Mouse (Mus musculus): Measurements from ENCODE around the gene Slx4. TPM values are rescaled to one million over a fixed set of nuclear protein-coding genes. Genes with fewer than 3 reads are reported as not detected.
"Not testable (repeated sequence)": the region's sequence is repeated elsewhere in the genome, so short reads cannot be mapped to it uniquely, and the experiment has no call there.

Slx4 gene
- polyA plus RNA-seq, 1 experiment from 2014 or later, result 26.4 TPM

DNA sequence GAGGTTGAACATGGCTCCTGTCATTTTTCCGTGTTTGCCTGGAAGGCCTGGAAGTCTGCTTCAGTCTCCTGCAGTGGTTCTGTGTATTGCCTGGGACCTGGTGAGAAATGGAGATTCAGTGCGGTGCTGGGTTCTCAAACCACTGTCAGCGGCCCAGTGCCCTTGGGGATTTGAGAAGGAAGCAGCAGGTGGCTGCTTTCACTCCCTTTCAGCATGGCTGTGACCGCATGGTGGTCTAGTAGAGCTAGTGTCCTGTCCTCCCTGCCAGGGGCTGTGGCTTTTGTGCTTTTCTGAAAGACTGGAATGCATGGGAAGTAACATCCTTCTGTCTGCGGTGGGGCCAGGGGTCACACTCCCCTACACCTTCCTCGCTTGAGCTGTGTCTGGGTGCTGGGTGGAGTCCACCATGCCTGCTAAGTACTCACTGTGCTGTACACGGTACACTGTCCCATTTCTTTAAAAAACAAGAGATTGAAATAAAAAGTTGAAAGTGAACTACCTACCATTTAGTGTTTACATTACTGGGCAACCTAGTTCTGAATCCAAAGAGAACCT, 20.3 kb downstream of the Slx4 start:
- no peak for DNase-seq (ENCODE audit: low spot score)
- Histone ChIP-seq H3K4me3 (no peak overlapping the region), H3K27me3 (replicated peaks; ENCODE audit: low read depth, poor library complexity, severe bottlenecking) (no peaks in the 10 kb centered on the region), H3K36me3 (replicated peaks) (peaks cover 100% of the 10 kb centered on the region), H3K9me3 (no peaks in the 10 kb centered on the region), H3K4me1 (no peaks in the 10 kb centered on the region), H3K27ac (replicated peaks) (no peak overlapping the region)
- WGBS, result 66% methylated on average over 7 of the region's 7 CpGs

DNA sequence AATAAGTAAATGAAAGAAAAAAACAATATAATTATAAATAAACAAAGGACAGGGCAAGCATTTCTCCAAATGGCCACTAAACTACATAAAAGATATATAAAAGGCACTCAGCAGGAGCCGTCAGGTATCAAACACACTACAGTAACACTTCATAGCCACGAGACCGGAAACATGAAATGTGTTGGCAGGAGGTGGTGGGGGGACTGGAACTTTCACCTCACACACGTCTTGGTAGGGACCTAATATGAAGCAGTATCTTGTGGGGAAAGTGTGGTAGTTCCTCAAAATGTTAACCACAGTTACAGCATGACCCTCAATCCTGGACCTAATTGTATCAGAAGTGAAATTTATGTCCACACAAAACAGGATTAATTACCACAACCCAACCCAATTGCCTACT, 21.4 kb downstream of the Slx4 start:
- H3K27me3 ChIP-seq (replicated peaks; ENCODE audit: low read depth, poor library complexity, severe bottlenecking), result no peaks in the 10 kb centered on the region
- no peak overlapping the region for H3K27ac ChIP-seq (replicated peaks)
- 93% methylated on average over 4 of the region's 4 CpGs for WGBS
- no peak overlapping the region for H3K4me3 ChIP-seq
- peaks cover 98% of the 10 kb centered on the region for H3K36me3 ChIP-seq (replicated peaks)
- no peaks in the 10 kb centered on the region for H3K9me3 ChIP-seq
- H3K4me1 ChIP-seq, result peaks cover 3% of the 10 kb centered on the region
- DNase-seq (ENCODE audit: low spot score), result no peak

DNA sequence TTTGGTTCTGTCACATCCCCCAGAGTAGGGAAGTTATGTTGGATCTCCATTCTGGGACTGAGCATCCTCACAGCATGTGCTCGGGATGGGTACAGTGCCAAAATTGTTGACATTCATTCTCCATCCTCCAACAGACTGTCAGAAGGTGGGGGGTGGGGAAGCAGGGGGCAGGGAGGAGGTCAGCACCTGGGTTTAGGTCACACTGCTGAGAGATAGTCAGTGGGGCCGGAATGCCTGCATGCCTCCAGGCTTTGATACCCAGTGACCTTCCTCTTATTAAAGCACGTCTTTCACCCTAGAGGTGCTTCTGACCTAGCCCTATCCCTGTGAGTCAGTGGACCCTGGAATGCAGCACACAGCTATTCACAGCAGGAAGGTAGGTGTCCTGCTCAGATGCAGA, 26.9 kb downstream of the Slx4 start:
- H3K4me3 ChIP-seq, result no peak overlapping the region
- no peaks in the 10 kb centered on the region for H3K9me3 ChIP-seq
- H3K27ac ChIP-seq (replicated peaks), result no peak overlapping the region
- no peak for DNase-seq (ENCODE audit: low spot score)
- peaks cover 44% of the 10 kb centered on the region for H3K36me3 ChIP-seq (replicated peaks)
- no peaks in the 10 kb centered on the region for H3K27me3 ChIP-seq (replicated peaks; ENCODE audit: low read depth, poor library complexity, severe bottlenecking)
- H3K4me1 ChIP-seq, result peaks cover 19% of the 10 kb centered on the region
- 32% methylated on average over 3 of the region's 3 CpGs for WGBS

DNA sequence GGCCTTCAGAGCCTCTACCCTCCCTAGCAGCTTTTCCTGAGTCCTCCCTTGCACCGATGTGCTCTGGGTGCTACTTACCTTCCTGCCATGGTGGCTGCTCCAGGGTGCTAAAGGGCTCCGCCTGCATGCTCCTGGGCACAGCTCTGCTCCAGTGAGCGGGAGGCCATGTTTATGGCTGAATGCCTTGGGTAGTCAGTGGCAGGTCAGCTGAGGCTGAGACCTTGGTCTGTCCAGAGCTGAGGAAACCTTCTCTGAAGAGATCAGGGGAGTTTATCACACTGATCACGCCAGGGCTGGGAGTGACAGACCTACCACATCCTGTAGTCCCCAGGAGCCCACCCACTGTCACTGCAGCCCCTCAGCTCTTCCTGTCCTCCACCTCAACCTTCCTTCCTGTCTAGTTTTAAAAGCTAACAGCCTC, 27.3 kb downstream of the Slx4 start, which contains the start of gene Nlrc3:
Nlrc3 (minus strand) TSS at position 382 of the 421 bp plus-strand sequence.
- peaks cover 19% of the 10 kb centered on the region for H3K4me1 ChIP-seq
- peak within 1 kb of the TSS; percentile 24; the same call in 1 of the 2 replicates for H3K27ac ChIP-seq (replicated peaks)
- no peak within 1 kb of the TSS; the same call in 1 of the 2 replicates for H3K4me3 ChIP-seq
- no peaks in the 10 kb centered on the region for H3K9me3 ChIP-seq
- H3K36me3 ChIP-seq (replicated peaks), result peaks cover 39% of the 10 kb centered on the region
- H3K27me3 ChIP-seq (replicated peaks; ENCODE audit: low read depth, poor library complexity, severe bottlenecking), result no peaks in the 10 kb centered on the region
- WGBS, result 58% methylated on average over 4 of the region's 4 CpGs
- no peak for DNase-seq (ENCODE audit: low spot score)

DNA sequence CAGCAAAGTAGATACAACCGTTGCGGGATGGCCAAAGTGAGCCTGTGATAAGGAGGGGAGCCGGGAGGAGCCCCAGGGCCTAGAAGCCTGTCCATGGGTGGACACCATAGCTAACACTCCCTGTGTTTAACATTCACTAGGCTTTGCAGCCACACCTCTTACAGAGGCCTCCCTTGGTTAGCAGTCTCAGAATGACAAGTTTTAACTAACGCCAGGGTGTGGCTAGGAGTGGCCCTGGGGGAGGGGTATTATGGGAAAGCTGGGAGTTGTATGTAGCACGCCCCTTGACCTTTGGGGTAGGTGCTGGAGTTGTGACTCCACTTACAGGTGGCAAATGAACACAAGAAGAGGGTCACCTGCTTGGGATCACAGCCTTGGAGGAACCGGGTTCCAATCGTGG, 27.9 kb downstream of the Slx4 start:
- WGBS, result 86% methylated on average over 7 of the region's 7 CpGs
- Histone ChIP-seq H3K27ac (replicated peaks) (no peak overlapping the region), H3K36me3 (replicated peaks) (peaks cover 33% of the 10 kb centered on the region), H3K27me3 (replicated peaks; ENCODE audit: low read depth, poor library complexity, severe bottlenecking) (no peaks in the 10 kb centered on the region), H3K4me1 (peaks cover 19% of the 10 kb centered on the region), H3K4me3 (no peak overlapping the region), H3K9me3 (no peaks in the 10 kb centered on the region)
- DNase-seq (ENCODE audit: low spot score), result no peak

DNA sequence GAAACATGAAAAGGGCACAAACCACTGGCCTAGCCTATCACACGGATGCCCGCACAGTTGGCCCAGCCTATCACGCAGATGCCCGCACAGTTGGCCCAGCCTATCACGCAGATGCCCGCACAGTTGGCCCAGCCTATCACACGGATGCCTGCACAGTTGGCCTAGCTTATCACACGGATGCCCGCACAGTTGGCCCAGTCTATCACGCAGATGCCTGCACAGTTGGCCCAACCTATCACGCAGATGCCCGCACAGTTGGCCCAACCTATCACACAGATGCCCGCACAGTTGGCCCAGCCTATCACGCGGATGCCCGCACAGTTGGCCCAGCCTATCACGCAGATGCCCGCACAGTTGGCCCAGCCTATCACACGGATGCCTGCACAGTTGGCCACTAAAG, 29.1 kb downstream of the Slx4 start:
- H3K9me3 ChIP-seq; H3K27ac ChIP-seq (replicated peaks); H3K27me3 ChIP-seq (replicated peaks; ENCODE audit: low read depth, poor library complexity, severe bottlenecking); DNase-seq (ENCODE audit: low spot score); H3K4me3 ChIP-seq: not testable (repeated sequence)
- peaks cover 21% of the 10 kb centered on the region for H3K36me3 ChIP-seq (replicated peaks)
- WGBS, result 91% methylated on average over 19 of the region's 19 CpGs
- H3K4me1 ChIP-seq, result peaks cover 19% of the 10 kb centered on the region

DNA sequence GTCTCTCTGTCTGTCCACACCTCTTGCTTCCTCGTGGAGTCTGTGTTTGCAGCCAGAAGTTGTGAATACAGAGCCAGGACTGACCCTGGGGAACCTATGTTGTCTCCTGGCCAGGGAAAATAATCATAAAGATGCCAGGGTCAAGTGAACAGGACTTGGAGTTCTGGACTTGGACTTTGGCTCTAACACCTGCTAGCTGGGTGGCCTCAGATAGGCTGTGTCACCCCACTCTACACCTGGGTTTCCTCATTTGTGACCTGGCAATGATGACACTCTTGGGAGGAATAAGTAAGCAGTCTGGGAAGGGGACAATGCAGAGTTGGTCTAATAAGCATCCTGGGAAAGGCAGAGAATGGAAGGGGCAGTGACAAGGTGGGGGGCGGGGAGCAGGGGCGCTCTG, 38.0 kb downstream of the Slx4 start:
- Histone ChIP-seq H3K27ac (replicated peaks) (no peak overlapping the region), H3K4me3 (no peak overlapping the region), H3K9me3 (no peaks in the 10 kb centered on the region), H3K27me3 (replicated peaks; ENCODE audit: low read depth, poor library complexity, severe bottlenecking) (no peaks in the 10 kb centered on the region), H3K4me1 (no peaks in the 10 kb centered on the region), H3K36me3 (replicated peaks) (no peaks in the 10 kb centered on the region)
- no peak for DNase-seq (ENCODE audit: low spot score)
- WGBS, result 78% methylated on average over 3 of the region's 3 CpGs

DNA sequence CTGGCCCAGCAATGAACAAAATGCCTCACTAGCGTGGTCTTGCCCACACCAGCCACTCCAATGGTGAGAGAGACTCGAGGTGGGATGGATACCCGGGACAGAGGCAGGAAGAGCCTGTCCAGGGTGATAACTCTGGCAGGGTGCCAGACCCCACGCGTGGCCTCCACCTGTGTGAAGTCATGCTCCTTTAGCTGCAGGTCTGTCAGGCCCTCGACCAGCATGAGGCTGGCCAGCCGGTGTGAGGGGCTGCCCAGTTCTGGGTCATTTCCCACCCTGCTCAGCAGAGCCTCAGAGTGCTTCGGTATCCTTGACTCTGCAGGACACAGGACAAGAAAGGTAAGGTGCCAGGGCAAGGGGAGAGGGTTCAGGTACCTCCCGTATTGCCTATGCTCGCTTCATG, 38.6 kb downstream of the Slx4 start:
- no peak for DNase-seq (ENCODE audit: low spot score)
- 83% methylated on average over 10 of the region's 10 CpGs for WGBS
- H3K36me3 ChIP-seq (replicated peaks), result no peaks in the 10 kb centered on the region
- H3K4me1 ChIP-seq, result no peaks in the 10 kb centered on the region
- H3K4me3 ChIP-seq, result no peak overlapping the region
- H3K27me3 ChIP-seq (replicated peaks; ENCODE audit: low read depth, poor library complexity, severe bottlenecking), result no peaks in the 10 kb centered on the region
- H3K9me3 ChIP-seq, result no peaks in the 10 kb centered on the region
- H3K27ac ChIP-seq (replicated peaks), result no peak overlapping the region

DNA sequence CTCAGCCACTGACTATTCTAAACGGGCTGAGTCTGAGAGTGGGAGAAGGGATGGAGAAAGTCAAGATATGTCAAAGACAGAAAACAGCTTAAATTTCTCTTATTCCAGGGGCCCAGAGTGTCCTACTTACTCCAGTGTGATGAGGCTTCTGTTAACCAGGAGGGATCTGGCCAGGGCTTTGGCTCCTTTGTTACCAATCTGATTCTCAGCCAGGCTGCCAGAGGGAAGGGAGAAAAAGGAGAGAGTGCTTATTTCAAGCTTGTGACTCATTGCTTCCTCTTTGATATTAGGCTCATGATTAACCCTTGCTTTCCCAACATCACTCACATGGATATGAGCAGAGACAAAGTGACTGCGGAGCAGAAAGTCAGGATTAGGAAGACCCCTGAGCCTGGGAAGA, 44.3 kb downstream of the Slx4 start:
- H3K36me3 ChIP-seq (replicated peaks), result no peaks in the 10 kb centered on the region
- WGBS, result 69% methylated on average over 2 of the region's 2 CpGs
- no peak overlapping the region for H3K27ac ChIP-seq (replicated peaks)
- H3K27me3 ChIP-seq (replicated peaks; ENCODE audit: low read depth, poor library complexity, severe bottlenecking), result no peaks in the 10 kb centered on the region
- H3K4me1 ChIP-seq, result peaks cover 4% of the 10 kb centered on the region; the same call in 1 of the 2 replicates
- DNase-seq (ENCODE audit: low spot score), result no peak
- no peaks in the 10 kb centered on the region for H3K9me3 ChIP-seq
- H3K4me3 ChIP-seq, result no peak overlapping the region

DNA sequence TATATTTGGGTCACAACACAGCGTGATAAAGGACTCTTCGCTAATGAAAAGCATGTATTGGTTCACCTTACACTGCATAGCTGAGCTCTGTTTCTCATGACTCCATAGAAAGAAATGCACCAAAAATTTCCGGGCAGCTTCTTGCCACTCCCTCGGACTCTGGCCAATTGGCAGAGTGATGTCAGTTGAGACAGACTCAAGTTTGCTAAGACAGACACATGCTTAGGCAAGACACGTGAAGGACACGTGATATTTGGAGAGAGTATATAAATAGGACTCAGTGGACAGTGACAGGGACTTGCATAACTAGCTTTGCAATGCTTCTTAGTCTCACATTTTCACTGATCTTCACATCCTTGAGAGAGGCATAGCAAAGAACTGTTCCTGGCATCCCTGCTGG, 47.2 kb downstream of the Slx4 start:
- Histone ChIP-seq H3K4me1 (peaks cover 4% of the 10 kb centered on the region; the same call in 1 of the 2 replicates), H3K27ac (replicated peaks) (no peak overlapping the region), H3K4me3 (no peak overlapping the region), H3K9me3 (no peaks in the 10 kb centered on the region), H3K36me3 (replicated peaks) (no peaks in the 10 kb centered on the region), H3K27me3 (replicated peaks; ENCODE audit: low read depth, poor library complexity, severe bottlenecking) (no peaks in the 10 kb centered on the region)
- DNase-seq (ENCODE audit: low spot score), result no peak
- 86% methylated on average over 6 of the region's 6 CpGs for WGBS

DNA sequence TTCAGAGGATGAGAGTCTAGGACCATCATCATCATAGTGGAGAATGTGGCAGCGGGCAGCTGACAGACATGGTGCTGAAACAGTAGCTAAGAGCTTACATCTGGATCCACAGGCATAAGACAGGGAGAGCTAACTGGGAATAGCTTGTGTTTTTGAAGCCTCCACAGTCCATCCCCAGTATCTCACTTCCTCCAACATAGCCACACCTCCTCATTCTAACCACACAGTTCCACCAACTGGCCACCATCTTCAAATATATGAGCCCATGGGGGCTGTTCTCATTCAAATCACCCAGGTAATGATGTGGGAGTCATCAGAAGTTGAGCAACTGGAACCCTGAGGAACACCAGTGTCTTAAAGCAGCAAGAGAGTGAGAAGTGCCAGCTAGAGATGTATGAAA, 52.4 kb downstream of the Slx4 start:
- H3K27ac ChIP-seq (replicated peaks), result no peak overlapping the region
- no peak for DNase-seq (ENCODE audit: low spot score)
- no peaks in the 10 kb centered on the region for H3K27me3 ChIP-seq (replicated peaks; ENCODE audit: low read depth, poor library complexity, severe bottlenecking)
- WGBS, result 86% methylated on average over 1 of the region's 1 CpGs
- H3K36me3 ChIP-seq (replicated peaks), result no peaks in the 10 kb centered on the region
- no peak overlapping the region for H3K4me3 ChIP-seq
- H3K4me1 ChIP-seq, result peaks cover 4% of the 10 kb centered on the region; the same call in 1 of the 2 replicates
- H3K9me3 ChIP-seq, result no peaks in the 10 kb centered on the region

DNA sequence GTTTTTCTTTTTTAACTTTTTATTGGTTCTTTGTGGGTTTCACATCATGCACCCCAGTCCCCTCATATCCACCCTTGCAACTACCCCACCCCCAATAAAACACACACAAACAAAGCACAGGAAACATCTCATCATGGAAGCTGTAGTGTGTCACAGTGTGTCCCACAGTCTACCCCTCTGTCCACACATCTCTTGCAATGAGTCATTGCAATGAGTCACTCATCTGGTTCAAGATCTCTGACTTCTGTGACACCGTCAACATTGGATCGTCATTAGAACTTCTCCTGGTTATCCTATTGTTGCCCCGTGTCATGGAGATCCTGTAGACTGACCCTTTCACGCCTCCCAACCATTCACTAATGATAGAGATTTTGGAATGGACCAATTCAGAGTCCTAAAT, 68.9 kb downstream of the Slx4 start:
- H3K27me3 ChIP-seq (replicated peaks; ENCODE audit: low read depth, poor library complexity, severe bottlenecking), result no peaks in the 10 kb centered on the region
- DNase-seq (ENCODE audit: low spot score), result no peak
- H3K36me3 ChIP-seq (replicated peaks), result peaks cover 81% of the 10 kb centered on the region
- H3K9me3 ChIP-seq, result no peaks in the 10 kb centered on the region
- 91% methylated on average over 4 of the region's 4 CpGs for WGBS
- no peak overlapping the region for H3K27ac ChIP-seq (replicated peaks)
- no peak overlapping the region for H3K4me3 ChIP-seq
- H3K4me1 ChIP-seq, result no peaks in the 10 kb centered on the region

DNA sequence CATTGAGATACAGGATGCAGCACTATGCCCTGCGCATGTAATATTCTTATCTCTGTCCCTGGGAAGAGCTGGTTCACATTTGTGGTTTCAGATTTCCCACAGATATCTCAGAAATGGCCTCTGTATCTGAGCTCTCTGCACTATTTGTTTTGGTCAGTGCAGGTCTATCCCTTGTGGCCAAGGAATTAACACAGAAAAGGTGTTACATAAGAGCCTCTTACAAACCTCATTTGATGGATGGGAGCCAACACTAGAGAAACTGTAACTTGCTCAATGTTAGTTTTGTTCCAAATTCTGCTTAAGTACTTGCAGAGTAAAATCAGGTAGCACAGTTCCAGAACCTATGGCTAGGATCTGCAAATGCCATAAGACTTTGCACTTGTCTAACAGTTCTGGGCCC, 69.5 kb downstream of the Slx4 start:
- Histone ChIP-seq H3K36me3 (replicated peaks) (peaks cover 84% of the 10 kb centered on the region), H3K4me3 (no peak overlapping the region), H3K4me1 (no peaks in the 10 kb centered on the region), H3K9me3 (no peaks in the 10 kb centered on the region), H3K27me3 (replicated peaks; ENCODE audit: low read depth, poor library complexity, severe bottlenecking) (no peaks in the 10 kb centered on the region), H3K27ac (replicated peaks) (no peak overlapping the region)
- DNase-seq (ENCODE audit: low spot score), result no peak
- WGBS, result 96% methylated on average over 1 of the region's 1 CpGs

Measured in embryonic facial prominence, embryonic 10.5 days (tissue).